Mouse (Mus musculus) heart, embryonic 14.5 days (tissue): ENCODE measurements around the gene AW822073. TPM values are rescaled to one million over a fixed set of nuclear protein-coding genes. Genes with fewer than 3 reads are reported as not detected.
"Not testable (repeated sequence)": the region's sequence is repeated elsewhere in the genome, so short reads cannot be mapped to it uniquely, and the experiment has no call there.

Experiments used
- ATAC-seq: fragments of 200-750 bp; cut with Nextera tagmentation; 2 replicates; pipeline ENCODE4 v1.8.0; 2017; ENCODE audit warnings: low read depth, moderate TSS enrichment; ENCODE audit not compliant: insufficient number of reproducible peaks, insufficient read depth, low FRiP score
- H3K27ac ChIP-seq, 2 experiments: fragments of 200-500 bp in 1 of 2; fragments of 300-500 bp in 1 of 2; sonication (generic) in 1 of 2; replicated peaks in 1 of 2; 2 replicates each; pipeline ENCODE4 v1.5.1; 2012 to 2014; ENCODE audit warnings: low read depth in 2 of 2, low read length in 2 of 2, control low read depth in 1 of 2, mild to moderate bottlenecking in 1 of 2, mixed read lengths in 1 of 2; ENCODE audit not compliant: control insufficient read depth in 1 of 2, insufficient read depth in 1 of 2
- H3K27me3 ChIP-seq: fragments of 300-500 bp; sonication (generic); 2 replicates; pipeline ENCODE4 v1.6.1; 2014; ENCODE audit warnings: mild to moderate bottlenecking, low read length, control low read depth; ENCODE audit not compliant: control insufficient read depth, insufficient read depth
- H3K36me3 ChIP-seq: fragments of 300-500 bp; sonication (generic); 2 replicates; pipeline ENCODE4 v1.6.1; 2014; ENCODE audit warnings: mild to moderate bottlenecking, control low read depth, low read length, mixed read lengths; ENCODE audit not compliant: control insufficient read depth, insufficient read depth
- H3K4me1 ChIP-seq, 2 experiments: fragments of 200-500 bp in 1 of 2; fragments of 300-500 bp in 1 of 2; sonication (generic) in 1 of 2; 2 replicates each; pipeline ENCODE4 v1.6.1; 2012 to 2014; ENCODE audit warnings: low read length in 2 of 2, control low read depth in 1 of 2, mixed read lengths in 1 of 2; ENCODE audit not compliant: control insufficient read depth in 2 of 2, insufficient read depth in 2 of 2
- H3K4me2 ChIP-seq: fragments of 300-500 bp; sonication (generic); 2 replicates; pipeline ENCODE4 v1.6.1; 2014; ENCODE audit warnings: mild to moderate bottlenecking, low read length
- H3K4me3 ChIP-seq, 2 experiments: fragments of 200-500 bp in 1 of 2; fragments of 300-500 bp in 1 of 2; sonication (generic) in 1 of 2; 2 replicates each; pipeline ENCODE4 v1.5.1; 2012 to 2014; ENCODE audit warnings: low read length in 2 of 2, mild to moderate bottlenecking in 2 of 2, control low read depth in 1 of 2, low read depth in 1 of 2, moderate library complexity in 1 of 2; ENCODE audit not compliant: control insufficient read depth in 1 of 2, insufficient read depth in 1 of 2
- H3K9ac ChIP-seq: fragments of 300-500 bp; sonication (generic); 2 replicates; pipeline ENCODE4 v1.6.1; 2014; ENCODE audit warnings: mild to moderate bottlenecking, low read length
- H3K9me3 ChIP-seq: fragments of 300-500 bp; sonication (generic); 2 replicates; pipeline ENCODE4 v1.6.1; 2016; ENCODE audit warnings: low read length, control low read depth; ENCODE audit not compliant: control insufficient read depth
- WGBS: fragments of 180-500 bp; shearing (Covaris S2); extraction: QIAGEN DNeasy Blood & Tissue Kit; methylation state at CpG from one replicate; pipeline ENCODE4 v1.1.7; 2014; 5-methylcytosine and 5-hydroxymethylcytosine counted together
- polyA plus RNA-seq: library from polyadenylated mRNA; unstranded; fragments of >200 nt; fragmentation: Nextera tagmentation; extraction: Ambion mirVana; gene quantifications from 2 replicates; pipeline ENCODE4 v1.2.1, GENCODE M21; 2014

Gene AW822073
- polyA plus RNA-seq = not detected in 2 replicates

- H3K27me3 ChIP-seq, H3K9ac ChIP-seq, H3K36me3 ChIP-seq, H3K4me3 ChIP-seq, H3K27ac ChIP-seq, ATAC-seq, H3K4me2 ChIP-seq, H3K4me1 ChIP-seq, H3K9me3 ChIP-seq: not testable (repeated sequence)
- WGBS = 74% methylated on average over 16 of the region's 18 CpGs
Observed at GRCm38 (mm10) chr10:58224827-58225785, at the start of gene AW822073. Gene AW822073, minus strand, starts transcription at chr10:58224930.

- H3K27ac ChIP-seq = no peak overlapping the region
- no peak for ATAC-seq
- 62% methylated on average over 5 of the region's 5 CpGs for WGBS
Observed at GRCm38 (mm10) chr10:58258466-58258865, 33.7 kb upstream of the AW822073 start.

GRCm38 (mm10) chr10:58255954-58256353 is 31.2 kb upstream of the AW822073 start:
- WGBS = 3% methylated on average over 4 of the region's 4 CpGs
- Histone ChIP-seq H3K4me2 (peak overlapping the region; percentile 58), H3K36me3 (peaks cover 27% of the 10 kb centered on the region), H3K4me3 (peak overlapping the region; percentile 72 to 99), H3K9me3 (no peaks in the 10 kb centered on the region), H3K4me1 (peaks cover 2 to 11% of the 10 kb centered on the region in 2 experiments; a peak in 3 of 4 replicates), H3K27me3 (no peaks in the 10 kb centered on the region), H3K27ac (peak overlapping the region; percentile 74 to 84), H3K9ac (peak overlapping the region; percentile 86)
- no peak; the same call in 1 of the 2 replicates for ATAC-seq

More at GRCm38 (mm10) chr10:58258466-58258865, 33.7 kb upstream of the AW822073 start:
- no peak overlapping the region for H3K4me3 ChIP-seq
- no peak overlapping the region for H3K4me2 ChIP-seq
- peaks cover 2 to 11% of the 10 kb centered on the region in 2 experiments; a peak in 3 of 4 replicates for H3K4me1 ChIP-seq
- no peaks in the 10 kb centered on the region for H3K27me3 ChIP-seq
- H3K36me3 ChIP-seq = peaks cover 47% of the 10 kb centered on the region
- no peaks in the 10 kb centered on the region for H3K9me3 ChIP-seq
- no peak overlapping the region for H3K9ac ChIP-seq

- H3K9ac ChIP-seq = peak within 1 kb of the TSS; percentile 86
- H3K4me3 ChIP-seq = peak within 1 kb of the TSS; percentile 72 to 99
- H3K4me1 ChIP-seq = peaks cover 2 to 11% of the 10 kb centered on the region in 2 experiments; a peak in 3 of 4 replicates
- no peaks in the 10 kb centered on the region for H3K9me3 ChIP-seq
- peak; percentile 96 for ATAC-seq
- H3K27me3 ChIP-seq = no peaks in the 10 kb centered on the region
- H3K27ac ChIP-seq = peak within 1 kb of the TSS; percentile 74 to 84
- H3K36me3 ChIP-seq = peaks cover 22% of the 10 kb centered on the region
- H3K4me2 ChIP-seq = peak within 1 kb of the TSS; percentile 58
- under 1% methylated on average over 54 of the region's 58 CpGs for WGBS
Observed at GRCm38 (mm10) chr10:58255213-58255892, 30.6 kb upstream of the AW822073 start, which contains the start of gene Gcc2. Gene Gcc2, plus strand, starts transcription at chr10:58255497.

- WGBS = 38% methylated on average over 6 of the region's 6 CpGs
- Histone ChIP-seq H3K4me1 (peaks cover 2 to 11% of the 10 kb centered on the region in 2 experiments; a peak in 3 of 4 replicates), H3K27ac (no peak overlapping the region), H3K4me3 (peak overlapping the region; percentile 72 to 99; a peak in 3 of 4 replicates), H3K9me3 (no peaks in the 10 kb centered on the region), H3K9ac (peak overlapping the region; percentile 86), H3K4me2 (peak overlapping the region; percentile 58), H3K36me3 (peaks cover 16% of the 10 kb centered on the region), H3K27me3 (no peaks in the 10 kb centered on the region)
- no peak for ATAC-seq
Observed at GRCm38 (mm10) chr10:58254635-58255175, 30.0 kb upstream of the AW822073 start.

- Histone ChIP-seq H3K27me3 (no peaks in the 10 kb centered on the region), H3K4me1 (peaks cover 0 to under 1% of the 10 kb centered on the region in 2 experiments; a peak in 1 of 4 replicates), H3K4me2 (no peak overlapping the region), H3K4me3 (no peak overlapping the region), H3K36me3 (no peaks in the 10 kb centered on the region), H3K27ac (no peak overlapping the region), H3K9me3 (no peaks in the 10 kb centered on the region), H3K9ac (no peak overlapping the region)
- no peak for ATAC-seq
- WGBS = 18% methylated on average over 1 of the region's 1 CpGs
Observed at GRCm38 (mm10) chr10:58249535-58249934, 24.8 kb upstream of the AW822073 start.
